Mouse (Mus musculus) erythroblast, embryonic 14.5 days (primary cell): Measurements from ENCODE around the gene Pheta1.

Experiments
- GATA1 ChIP-seq: IDR thresholded peaks from 2 replicates; pipeline ENCODE4 v1.6.1; 2012; ENCODE audit warnings: low read length, inconsistent platforms, mixed read lengths
- TAL1 ChIP-seq: IDR thresholded peaks from 3 replicates; pipeline ENCODE4 v1.6.1; 2012; ENCODE audit warnings: low read length, inconsistent platforms, mixed read lengths

DNA sequence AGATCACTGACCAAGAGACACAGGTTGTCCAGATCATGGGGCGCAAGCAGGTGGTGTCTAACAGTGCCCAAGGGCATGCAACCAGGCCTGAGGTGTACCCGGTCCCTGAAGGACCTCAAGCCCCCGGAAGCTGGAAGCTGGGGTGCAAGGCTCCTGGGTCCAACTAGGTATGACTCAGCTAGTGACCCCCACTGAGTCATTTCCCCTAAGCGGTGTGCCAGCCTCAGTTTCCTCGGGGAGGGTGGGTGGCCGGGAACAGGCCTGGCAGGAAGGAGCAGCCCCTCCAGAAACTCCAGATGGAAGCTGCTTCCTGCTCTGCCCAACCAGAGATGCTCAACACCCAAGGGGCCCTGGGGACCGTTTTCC is 14.6 kb upstream of the Pheta1 start:
- TF ChIP-seq GATA1 (no peak), TAL1 (no peak)
